Mouse (Mus musculus): ENCODE results near the gene Pdxk.

Pdxk gene

GRCm38 (mm10) chr10:78458348-78459111 is 6.2 kb downstream of the Pdxk start:
- DNase-seq (ENCODE audit: low spot score), result peak; percentile 36

- peak; percentile 68 for DNase-seq (ENCODE audit: low spot score)
These were observed 7.1 kb downstream of the Pdxk start for GRCm38 (mm10) chr10:78457495-78458347.

- DNase-seq (ENCODE audit: low spot score), result no peak
These were observed 8.1 kb downstream of the Pdxk start for GRCm38 (mm10) chr10:78456696-78457095.

- no peak for DNase-seq (ENCODE audit: low spot score)
These were observed 12.1 kb downstream of the Pdxk start for GRCm38 (mm10) chr10:78452641-78453040.

- no peak for DNase-seq (ENCODE audit: low spot score)
These were observed 14.0 kb downstream of the Pdxk start for GRCm38 (mm10) chr10:78450761-78451160.

GRCm38 (mm10) chr10:78447396-78447795 is 17.4 kb downstream of the Pdxk start:
- no peak for DNase-seq (ENCODE audit: low spot score)

- DNase-seq (ENCODE audit: low spot score), result no peak
These were observed 18.6 kb downstream of the Pdxk start for GRCm38 (mm10) chr10:78446195-78446594.

- DNase-seq (ENCODE audit: low spot score), result peak; percentile 62
These were observed 22.5 kb downstream of the Pdxk start for GRCm38 (mm10) chr10:78442292-78442691.

GRCm38 (mm10) chr10:78441606-78442005 is 23.2 kb downstream of the Pdxk start:
- no peak for DNase-seq (ENCODE audit: low spot score)

GRCm38 (mm10) chr10:78440812-78441211 is 24.0 kb downstream of the Pdxk start:
- no peak for DNase-seq (ENCODE audit: low spot score)

- DNase-seq (ENCODE audit: low spot score), result no peak
These were observed 24.8 kb downstream of the Pdxk start for GRCm38 (mm10) chr10:78439990-78440389.

- DNase-seq (ENCODE audit: low spot score), result no peak
These were observed 25.2 kb downstream of the Pdxk start for GRCm38 (mm10) chr10:78439550-78439949.

GRCm38 (mm10) chr10:78438094-78438493 is 26.7 kb downstream of the Pdxk start:
- DNase-seq (ENCODE audit: low spot score), result peak; percentile 75

GRCm38 (mm10) chr10:78432853-78433252 is 31.9 kb downstream of the Pdxk start:
- no peak for DNase-seq (ENCODE audit: low spot score)

- DNase-seq (ENCODE audit: low spot score), result no peak
These were observed 35.0 kb downstream of the Pdxk start for GRCm38 (mm10) chr10:78429776-78430175.

- DNase-seq (ENCODE audit: low spot score), result no peak
These were observed 35.6 kb downstream of the Pdxk start for GRCm38 (mm10) chr10:78429180-78429579.

- no peak for DNase-seq (ENCODE audit: low spot score)
These were observed 36.7 kb downstream of the Pdxk start for GRCm38 (mm10) chr10:78428070-78428469.

GRCm38 (mm10) chr10:78426117-78426735 is 38.5 kb downstream of the Pdxk start:
- peak; percentile 32 for DNase-seq (ENCODE audit: low spot score)

- DNase-seq (ENCODE audit: low spot score), result peak; percentile 84
These were observed 39.4 kb downstream of the Pdxk start, which contains the start of gene Cstb for GRCm38 (mm10) chr10:78425181-78426041. TSS of gene Cstb (plus strand) at chr10:78425669.

- DNase-seq (ENCODE audit: low spot score), result no peak
These were observed 42.2 kb downstream of the Pdxk start for GRCm38 (mm10) chr10:78422614-78423013.

- no peak for DNase-seq (ENCODE audit: low spot score)
These were observed 43.8 kb downstream of the Pdxk start for GRCm38 (mm10) chr10:78420929-78421328.

- no peak for DNase-seq (ENCODE audit: low spot score)
These were observed 46.0 kb downstream of the Pdxk start for GRCm38 (mm10) chr10:78418791-78419190.
